Mouse (Mus musculus) neural tube, embryonic 12.5 days (tissue): ENCODE data around the gene Gm9837. TPM values are rescaled to one million over a fixed set of nuclear protein-coding genes. Genes with fewer than 3 reads are reported as not detected.

Experiments
- ATAC-seq: fragments of 200-750 bp; cut with Nextera tagmentation; 2 replicates; pipeline ENCODE4 v1.8.0; 2017; ENCODE audit warnings: low read depth, mild to moderate bottlenecking, moderate TSS enrichment, moderate library complexity; ENCODE audit not compliant: low FRiP score
- H3K27ac ChIP-seq: fragments of 300-500 bp; sonication (generic); 2 replicates; pipeline ENCODE4 v1.5.1; 2016
- H3K27me3 ChIP-seq: fragments of 300-500 bp; sonication (generic); replicated peaks from 2 replicates; pipeline ENCODE4 v1.6.1; 2016; ENCODE audit warnings: mild to moderate bottlenecking
- H3K36me3 ChIP-seq: fragments of 300-500 bp; sonication (generic); 2 replicates; pipeline ENCODE4 v1.6.1; 2016; ENCODE audit warnings: mild to moderate bottlenecking
- H3K4me1 ChIP-seq: fragments of 300-500 bp; sonication (generic); 2 replicates; pipeline ENCODE4 v1.6.1; 2016
- H3K4me2 ChIP-seq: fragments of 300-500 bp; sonication (generic); replicated peaks from 2 replicates; pipeline ENCODE4 v1.6.1; 2016; ENCODE audit warnings: mild to moderate bottlenecking
- H3K4me3 ChIP-seq: fragments of 300-500 bp; sonication (generic); 2 replicates; pipeline ENCODE4 v1.5.1; 2016
- H3K9ac ChIP-seq: fragments of 300-500 bp; sonication (generic); 2 replicates; pipeline ENCODE4 v1.6.1; 2016; ENCODE audit warnings: mild to moderate bottlenecking
- H3K9me3 ChIP-seq: fragments of 300-500 bp; sonication (generic); 2 replicates; pipeline ENCODE4 v1.6.1; 2016; ENCODE audit warnings: mild to moderate bottlenecking
- WGBS: fragments of 180-500 bp; shearing (Covaris S2); methylation state at CpG from one replicate; pipeline ENCODE4 v1.1.7; 2016; 5-methylcytosine and 5-hydroxymethylcytosine counted together
- polyA plus RNA-seq: library from polyadenylated mRNA; unstranded; fragments of >200 nt; fragmentation: Nextera tagmentation; extraction: Ambion mirVana; gene quantifications from 2 replicates; pipeline ENCODE4 v1.2.1, GENCODE M21; 2016

Gm9837 gene
- polyA plus RNA-seq, 1 experiment from 2014 or later: not detected

- WGBS: 82% methylated on average over 8 of the region's 8 CpGs
- no peak overlapping the region for H3K4me2 ChIP-seq
- H3K4me3 ChIP-seq: no peak overlapping the region
- peaks cover 18% of the 10 kb centered on the region for H3K27me3 ChIP-seq
- H3K27ac ChIP-seq: no peak overlapping the region
- H3K9ac ChIP-seq: no peak overlapping the region
- ATAC-seq: no peak
- no peaks in the 10 kb centered on the region for H3K36me3 ChIP-seq
- H3K9me3 ChIP-seq: no peaks in the 10 kb centered on the region
- no peaks in the 10 kb centered on the region for H3K4me1 ChIP-seq
These were observed 31.9 kb upstream of the Gm9837 start for GRCm38 (mm10) chr11:53502039-53502765.

GRCm38 (mm10) chr11:53500569-53500968, 30.3 kb upstream of the Gm9837 start:
- H3K27me3 ChIP-seq: peaks cover 23% of the 10 kb centered on the region
- 12% methylated on average over 11 of the region's 11 CpGs for WGBS
- no peak for ATAC-seq

GRCm38 (mm10) chr11:53496946-53497345, 26.7 kb upstream of the Gm9837 start:
- Histone ChIP-seq H3K4me1 (peaks cover 19% of the 10 kb centered on the region), H3K4me2 (no peak overlapping the region), H3K9me3 (no peaks in the 10 kb centered on the region), H3K4me3 (no peak overlapping the region), H3K27ac (no peak overlapping the region), H3K9ac (no peak overlapping the region), H3K36me3 (no peaks in the 10 kb centered on the region), H3K27me3 (peaks cover 23% of the 10 kb centered on the region)
- ATAC-seq: no peak
- WGBS: 83% methylated on average over 6 of the region's 6 CpGs

More at GRCm38 (mm10) chr11:53500569-53500968, 30.3 kb upstream of the Gm9837 start:
- H3K4me2 ChIP-seq: peak overlapping the region; percentile 26; the same call in 1 of the 2 replicates
- no peak overlapping the region for H3K9ac ChIP-seq
- H3K27ac ChIP-seq: no peak overlapping the region
- no peak overlapping the region for H3K4me3 ChIP-seq
- H3K9me3 ChIP-seq: no peaks in the 10 kb centered on the region
- no peaks in the 10 kb centered on the region for H3K36me3 ChIP-seq
- no peaks in the 10 kb centered on the region; the same call in 1 of the 2 replicates for H3K4me1 ChIP-seq

GRCm38 (mm10) chr11:53495417-53495816, 25.1 kb upstream of the Gm9837 start:
- H3K36me3 ChIP-seq: no peaks in the 10 kb centered on the region
- H3K4me2 ChIP-seq: no peak overlapping the region
- no peak overlapping the region for H3K9ac ChIP-seq
- H3K9me3 ChIP-seq: no peaks in the 10 kb centered on the region
- H3K27me3 ChIP-seq: peaks cover 12% of the 10 kb centered on the region
- H3K4me1 ChIP-seq: peaks cover 23% of the 10 kb centered on the region
- H3K27ac ChIP-seq: no peak overlapping the region
- ATAC-seq: no peak
- no peak overlapping the region for H3K4me3 ChIP-seq
- 31% methylated on average over 6 of the region's 6 CpGs for WGBS

GRCm38 (mm10) chr11:53493243-53493955, 23.1 kb upstream of the Gm9837 start:
- ATAC-seq: 0 out of 2 replicates have a peak, but pooled peaks have one; percentile 34
- Histone ChIP-seq H3K4me1 (peaks cover 23% of the 10 kb centered on the region), H3K4me2 (no peak overlapping the region), H3K9me3 (0 out of 2 replicates have a peak, but pooled peaks cover 3% of the 10 kb centered on the region), H3K9ac (no peak overlapping the region), H3K4me3 (no peak overlapping the region), H3K27ac (no peak overlapping the region), H3K27me3 (peaks cover 15% of the 10 kb centered on the region), H3K36me3 (no peaks in the 10 kb centered on the region)
- 6% methylated on average over 3 of the region's 3 CpGs for WGBS

- Histone ChIP-seq H3K36me3 (no peaks in the 10 kb centered on the region), H3K4me2 (peak overlapping the region; percentile 18; the same call in 1 of the 2 replicates), H3K9me3 (0 out of 2 replicates have a peak, but pooled peaks cover 3% of the 10 kb centered on the region), H3K27ac (no peak overlapping the region), H3K27me3 (peaks cover 17% of the 10 kb centered on the region), H3K4me3 (no peak overlapping the region), H3K9ac (no peak overlapping the region), H3K4me1 (peaks cover 27% of the 10 kb centered on the region)
- ATAC-seq: peak; percentile 54
- 7% methylated on average over 8 of the region's 8 CpGs for WGBS
These were observed 21.7 kb upstream of the Gm9837 start for GRCm38 (mm10) chr11:53491954-53492401.

GRCm38 (mm10) chr11:53489421-53489820, 19.1 kb upstream of the Gm9837 start:
- H3K4me2 ChIP-seq: no peak overlapping the region
- 76% methylated on average over 9 of the region's 9 CpGs for WGBS
- no peak overlapping the region for H3K27ac ChIP-seq
- H3K9me3 ChIP-seq: 0 out of 2 replicates have a peak, but pooled peaks cover 3% of the 10 kb centered on the region
- no peak for ATAC-seq
- peaks cover 23% of the 10 kb centered on the region for H3K27me3 ChIP-seq
- no peaks in the 10 kb centered on the region for H3K36me3 ChIP-seq
- no peak overlapping the region for H3K9ac ChIP-seq
- peaks cover 32% of the 10 kb centered on the region for H3K4me1 ChIP-seq
- H3K4me3 ChIP-seq: no peak overlapping the region

GRCm38 (mm10) chr11:53489007-53489406, 18.7 kb upstream of the Gm9837 start:
- no peak overlapping the region for H3K27ac ChIP-seq
- peaks cover 23% of the 10 kb centered on the region for H3K27me3 ChIP-seq
- H3K36me3 ChIP-seq: no peaks in the 10 kb centered on the region
- H3K4me2 ChIP-seq: no peak overlapping the region
- 95% methylated on average over 5 of the region's 5 CpGs for WGBS
- H3K4me1 ChIP-seq: peaks cover 30% of the 10 kb centered on the region
- 0 out of 2 replicates have a peak, but pooled peaks cover 3% of the 10 kb centered on the region for H3K9me3 ChIP-seq
- no peak overlapping the region for H3K9ac ChIP-seq
- no peak for ATAC-seq
- H3K4me3 ChIP-seq: no peak overlapping the region

GRCm38 (mm10) chr11:53486822-53487594, 16.7 kb upstream of the Gm9837 start:
- peak overlapping the region; percentile 51 for H3K4me2 ChIP-seq
- H3K9me3 ChIP-seq: 0 out of 2 replicates have a peak, but pooled peaks cover 3% of the 10 kb centered on the region
- H3K4me1 ChIP-seq: peaks cover 15% of the 10 kb centered on the region
- H3K9ac ChIP-seq: no peak overlapping the region; the same call in 1 of the 2 replicates
- H3K27me3 ChIP-seq: peaks cover 34% of the 10 kb centered on the region
- H3K4me3 ChIP-seq: peak overlapping the region; percentile 16
- no peak for ATAC-seq
- H3K27ac ChIP-seq: no peak overlapping the region
- 12% methylated on average over 27 of the region's 27 CpGs for WGBS
- H3K36me3 ChIP-seq: no peaks in the 10 kb centered on the region

- H3K4me3 ChIP-seq: no peak overlapping the region
- H3K9ac ChIP-seq: no peak overlapping the region
- no peak overlapping the region for H3K4me2 ChIP-seq
- 75% methylated on average over 3 of the region's 3 CpGs for WGBS
- ATAC-seq: no peak
- H3K27ac ChIP-seq: no peak overlapping the region
- peaks cover 10% of the 10 kb centered on the region for H3K4me1 ChIP-seq
- no peaks in the 10 kb centered on the region for H3K36me3 ChIP-seq
- H3K27me3 ChIP-seq: peaks cover 40% of the 10 kb centered on the region
- 0 out of 2 replicates have a peak, but pooled peaks cover 3% of the 10 kb centered on the region for H3K9me3 ChIP-seq
These were observed 16.1 kb upstream of the Gm9837 start for GRCm38 (mm10) chr11:53486351-53486750.

GRCm38 (mm10) chr11:53485719-53486118, 15.4 kb upstream of the Gm9837 start:
- H3K9ac ChIP-seq: no peak overlapping the region
- no peak overlapping the region for H3K27ac ChIP-seq
- H3K4me3 ChIP-seq: no peak overlapping the region
- H3K4me1 ChIP-seq: peaks cover 10% of the 10 kb centered on the region
- H3K4me2 ChIP-seq: no peak overlapping the region
- H3K27me3 ChIP-seq: peaks cover 46% of the 10 kb centered on the region
- no peaks in the 10 kb centered on the region for H3K36me3 ChIP-seq
- no peak for ATAC-seq
- H3K9me3 ChIP-seq: 0 out of 2 replicates have a peak, but pooled peaks cover 3% of the 10 kb centered on the region
- 45% methylated on average over 3 of the region's 3 CpGs for WGBS
